Mouse (Mus musculus) liver, embryonic 14.5 days (tissue): ENCODE results near the gene Zfp804a.

Experiments
- CTCF ChIP-seq: IDR thresholded peaks from 2 replicates; pipeline ENCODE4 v1.5.1; 2016; ENCODE audit warnings: antibody characterized with exemption, low read depth, control low read depth
- EP300 ChIP-seq: IDR thresholded peaks from 2 replicates; pipeline ENCODE4 v1.6.1; 2016; ENCODE audit warnings: antibody characterized with exemption, low read depth

DNA sequence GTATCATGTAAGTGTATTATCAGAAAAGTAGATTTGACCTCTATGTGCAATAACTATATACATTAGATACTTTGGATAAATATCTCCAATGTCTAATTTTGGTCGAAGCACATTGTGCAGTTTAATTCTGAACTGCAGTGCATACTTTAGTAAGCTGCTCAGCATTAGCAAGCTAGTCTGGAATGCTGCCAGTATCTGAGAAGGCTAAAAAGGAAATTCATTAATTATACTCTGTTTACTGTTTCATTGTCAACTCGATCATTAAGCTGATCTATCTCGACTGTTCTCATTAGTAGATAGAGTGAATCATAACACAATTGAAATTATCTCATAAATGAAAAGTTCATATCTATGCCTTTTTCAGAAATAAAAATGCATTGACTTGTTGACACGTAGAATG, 27.7 kb downstream of the Zfp804a start:
- TF ChIP-seq EP300: no peak
- TF ChIP-seq CTCF: no peak
